Mouse (Mus musculus) small intestine, adult 2 months (tissue): ENCODE results near the gene Tmcc3. TPM values are rescaled to one million over a fixed set of nuclear protein-coding genes. Genes with fewer than 3 reads are reported as not detected.

Experiments
- H3K27ac ChIP-seq: fragments of 200-500 bp; 2 replicates; pipeline ENCODE4 v1.5.1; 2012; ENCODE audit warnings: low read depth, low read length, control low read depth, inconsistent platforms; ENCODE audit not compliant: insufficient read depth
- H3K27me3 ChIP-seq: fragments of 200-500 bp; 2 replicates; pipeline ENCODE4 v1.6.1; 2012; ENCODE audit warnings: mild to moderate bottlenecking, moderate library complexity, low read length, inconsistent platforms; ENCODE audit not compliant: control insufficient read depth, insufficient read depth
- H3K36me3 ChIP-seq: fragments of 200-500 bp; 2 replicates; pipeline ENCODE4 v1.6.1; 2012; ENCODE audit warnings: mild to moderate bottlenecking, low read length, control low read depth, inconsistent platforms; ENCODE audit not compliant: control insufficient read depth, insufficient read depth
- H3K4me1 ChIP-seq: fragments of 200-500 bp; 2 replicates; pipeline ENCODE4 v1.6.1; 2012; ENCODE audit warnings: low read length, inconsistent platforms, mixed read lengths; ENCODE audit not compliant: control insufficient read depth, insufficient read depth, insufficient read length
- H3K4me3 ChIP-seq: fragments of 200-500 bp; 2 replicates; pipeline ENCODE4 v1.5.1; 2012; ENCODE audit warnings: low read depth, mild to moderate bottlenecking, control low read depth, inconsistent platforms, low read length, moderate library complexity
- CTCF ChIP-seq: fragments of 200-500 bp; IDR thresholded peaks from 2 replicates; pipeline ENCODE4 v1.5.1; 2012; ENCODE audit warnings: low read depth, mild to moderate bottlenecking, control low read depth, inconsistent platforms, low read length, moderate library complexity, mixed read lengths; ENCODE audit not compliant: insufficient replicate concordance, insufficient read length; ENCODE audit errors: extremely low read depth
- POLR2A ChIP-seq: fragments of 200-500 bp; IDR thresholded peaks from 2 replicates; pipeline ENCODE4 v1.6.1; 2012; ENCODE audit warnings: low read depth, mild to moderate bottlenecking, control low read depth, inconsistent platforms, low read length, moderate library complexity
- WGBS: fragments of 180-500 bp; shearing (Covaris S2); methylation state at CpG from one replicate; pipeline ENCODE4 v1.1.7; 2018; 5-methylcytosine and 5-hydroxymethylcytosine counted together
- polyA plus RNA-seq: library from polyadenylated mRNA; depleted of rRNA; stranded (reverse); fragments of >200 nt; gene quantifications from 2 replicates; pipeline ENCODE4 v1.2.3, GENCODE M21; 2012

Gene Tmcc3
- polyA plus RNA-seq, 1 experiment: 38.7 TPM

GRCm38 (mm10) chr10:94417643-94418042 is 105.9 kb downstream of the Tmcc3 start:
- 53% methylated on average over 4 of the region's 4 CpGs for WGBS

DNA sequence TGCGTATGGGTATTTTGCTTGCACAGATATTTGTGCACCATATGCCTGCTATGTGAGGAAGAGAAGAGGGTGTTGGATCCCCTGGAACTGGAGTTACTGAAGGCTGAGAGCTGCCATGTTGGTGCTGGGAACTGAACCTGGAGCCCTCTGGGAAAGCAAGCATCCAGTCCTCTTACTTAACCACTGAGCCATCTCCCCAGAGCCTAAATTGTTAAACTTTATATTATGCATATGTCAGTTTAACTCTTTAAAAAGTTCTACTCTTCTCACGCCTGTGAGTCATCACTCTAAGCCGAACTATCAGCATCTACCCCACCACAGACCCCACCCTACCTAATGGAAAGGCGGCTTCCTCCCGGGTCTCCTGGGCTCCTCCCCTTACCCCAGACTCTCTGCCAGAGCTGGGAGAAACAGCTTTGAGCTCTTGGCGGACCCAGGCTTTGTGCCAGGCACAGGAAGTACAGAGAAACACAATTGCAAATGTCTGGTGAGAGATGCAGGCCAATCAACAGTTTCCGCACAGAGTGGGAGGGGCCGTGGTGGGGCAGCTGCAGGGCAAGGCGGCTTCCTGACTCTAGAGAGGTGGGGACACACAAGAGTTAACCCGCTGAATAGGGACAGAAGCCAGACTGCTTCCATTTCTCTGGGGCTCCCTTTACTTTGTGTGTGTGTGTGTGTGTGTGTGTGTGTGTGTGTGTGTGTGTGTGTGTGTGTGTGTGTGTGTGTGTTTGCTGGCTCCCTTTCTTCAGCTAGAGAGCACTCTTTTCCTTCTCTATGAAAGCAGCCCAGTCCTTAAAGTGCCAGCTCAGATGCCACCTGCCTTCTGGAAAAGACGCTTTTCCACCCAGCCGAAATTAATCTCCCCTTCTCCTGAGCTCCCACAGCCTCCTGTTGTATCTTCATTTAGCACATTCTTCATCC is 114.5 kb downstream of the Tmcc3 start:
- Histone ChIP-seq H3K36me3 (no peaks in the 10 kb centered on the region), H3K4me1 (no peaks in the 10 kb centered on the region), H3K27me3 (no peaks in the 10 kb centered on the region), H3K4me3 (no peak overlapping the region), H3K27ac (no peak overlapping the region)
- 50% methylated on average over 12 of the region's 12 CpGs for WGBS
- TF ChIP-seq CTCF (no peak), POLR2A (no peak)

More at GRCm38 (mm10) chr10:94417643-94418042, 105.9 kb downstream of the Tmcc3 start:
- no peak overlapping the region for H3K27ac ChIP-seq
- no peak overlapping the region for H3K4me3 ChIP-seq
- no peaks in the 10 kb centered on the region; the same call in 1 of the 2 replicates for H3K27me3 ChIP-seq
- no peak for TF ChIP-seq POLR2A
- no peak for TF ChIP-seq CTCF
- no peaks in the 10 kb centered on the region for H3K36me3 ChIP-seq
- no peaks in the 10 kb centered on the region; the same call in 1 of the 2 replicates for H3K4me1 ChIP-seq

GRCm38 (mm10) chr10:94426921-94427270 is 115.1 kb downstream of the Tmcc3 start:
- TF ChIP-seq CTCF (no peak), POLR2A (no peak)
- no peak overlapping the region for H3K27ac ChIP-seq
- H3K4me1 ChIP-seq: no peaks in the 10 kb centered on the region
- WGBS: 80% methylated on average over 15 of the region's 15 CpGs
- no peak overlapping the region for H3K4me3 ChIP-seq
- H3K27me3 ChIP-seq: no peaks in the 10 kb centered on the region
- H3K36me3 ChIP-seq: no peaks in the 10 kb centered on the region

- H3K27me3 ChIP-seq: no peaks in the 10 kb centered on the region
- no peak for TF ChIP-seq CTCF
- no peak for TF ChIP-seq POLR2A
- no peaks in the 10 kb centered on the region for H3K36me3 ChIP-seq
- H3K27ac ChIP-seq: no peak overlapping the region
- H3K4me1 ChIP-seq: no peaks in the 10 kb centered on the region
- WGBS: 72% methylated on average over 12 of the region's 12 CpGs
- H3K4me3 ChIP-seq: no peak overlapping the region
These were observed 116.6 kb downstream of the Tmcc3 start for GRCm38 (mm10) chr10:94428186-94428942.

GRCm38 (mm10) chr10:94430566-94430965 is 118.8 kb downstream of the Tmcc3 start:
- no peak overlapping the region for H3K4me3 ChIP-seq
- H3K27ac ChIP-seq: no peak overlapping the region
- no peak for TF ChIP-seq POLR2A
- no peak for TF ChIP-seq CTCF
- H3K36me3 ChIP-seq: no peaks in the 10 kb centered on the region
- no peaks in the 10 kb centered on the region for H3K4me1 ChIP-seq
- 75% methylated on average over 6 of the region's 6 CpGs for WGBS
- H3K27me3 ChIP-seq: no peaks in the 10 kb centered on the region

DNA sequence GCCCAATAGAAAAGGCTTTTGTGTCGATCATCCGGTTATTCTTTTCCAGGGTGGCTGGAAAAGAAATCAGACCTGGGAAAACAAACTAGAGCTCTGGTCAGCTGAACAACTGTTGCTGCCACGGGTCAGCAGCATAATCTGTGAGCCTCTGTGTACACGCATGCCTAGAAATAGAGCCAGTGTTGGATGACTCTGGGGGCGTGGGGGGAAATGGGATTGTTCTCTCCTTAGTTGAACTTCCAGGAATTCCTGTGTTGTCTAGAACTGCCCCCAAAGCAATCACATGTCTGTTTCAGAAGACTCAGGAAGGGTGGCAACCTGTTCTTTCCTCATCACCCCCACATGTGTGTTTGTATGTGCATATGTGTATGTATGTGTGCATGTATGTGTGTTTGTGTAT is 121.2 kb downstream of the Tmcc3 start:
- Histone ChIP-seq H3K27me3 (no peaks in the 10 kb centered on the region), H3K27ac (no peak overlapping the region), H3K4me3 (no peak overlapping the region), H3K36me3 (no peaks in the 10 kb centered on the region), H3K4me1 (no peaks in the 10 kb centered on the region)
- TF ChIP-seq CTCF (no peak), POLR2A (no peak)
- WGBS: 55% methylated on average over 5 of the region's 5 CpGs

- Histone ChIP-seq H3K4me3 (no peak overlapping the region), H3K27me3 (no peaks in the 10 kb centered on the region), H3K4me1 (no peaks in the 10 kb centered on the region), H3K36me3 (no peaks in the 10 kb centered on the region), H3K27ac (no peak overlapping the region)
- WGBS: 32% methylated on average over 7 of the region's 7 CpGs
- TF ChIP-seq POLR2A (no peak), CTCF (no peak)
These were observed 122.2 kb downstream of the Tmcc3 start for GRCm38 (mm10) chr10:94433901-94434300.
